Mouse (Mus musculus): ENCODE data around the gene Gng12. TPM values are rescaled to one million over a fixed set of nuclear protein-coding genes. Genes with fewer than 3 reads are reported as not detected.

Gng12 gene
- total RNA-seq, 2 experiments from 2014 or later, result 49.7 to 52.0 TPM

DNA sequence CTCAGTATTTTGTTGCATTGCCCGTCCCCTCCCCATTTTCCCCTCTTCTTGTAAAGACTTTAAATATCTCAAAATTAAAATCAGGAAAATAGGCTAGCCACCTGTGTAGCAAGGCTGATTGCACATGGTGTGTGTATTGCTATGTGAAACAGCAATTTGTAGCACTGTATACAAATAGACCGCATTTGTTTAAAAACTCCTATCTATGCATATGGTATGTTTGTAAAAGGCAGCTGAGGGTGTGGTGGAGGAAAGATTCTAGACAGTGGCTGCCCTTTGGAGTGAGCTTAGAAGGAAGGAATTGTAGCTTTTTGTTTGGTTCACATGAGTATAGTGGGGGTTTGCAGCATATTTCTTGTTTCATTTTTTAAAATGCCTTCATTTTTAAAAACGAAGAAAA lies 88.5 kb downstream of the Gng12 start:
- no peak for DNase-seq
- intact Hi-C loops (cut with DNase I), result no loop called here

GRCm38 (mm10) chr6:66985500-66985899 lies 89.3 kb downstream of the Gng12 start:
- no peak for DNase-seq
- intact Hi-C loops (cut with DNase I), result no loop called here

- intact Hi-C loops (cut with DNase I), result no loop called here
- no peak for DNase-seq
Measured at GRCm38 (mm10) chr6:66986063-66986462, 89.9 kb downstream of the Gng12 start.

DNA sequence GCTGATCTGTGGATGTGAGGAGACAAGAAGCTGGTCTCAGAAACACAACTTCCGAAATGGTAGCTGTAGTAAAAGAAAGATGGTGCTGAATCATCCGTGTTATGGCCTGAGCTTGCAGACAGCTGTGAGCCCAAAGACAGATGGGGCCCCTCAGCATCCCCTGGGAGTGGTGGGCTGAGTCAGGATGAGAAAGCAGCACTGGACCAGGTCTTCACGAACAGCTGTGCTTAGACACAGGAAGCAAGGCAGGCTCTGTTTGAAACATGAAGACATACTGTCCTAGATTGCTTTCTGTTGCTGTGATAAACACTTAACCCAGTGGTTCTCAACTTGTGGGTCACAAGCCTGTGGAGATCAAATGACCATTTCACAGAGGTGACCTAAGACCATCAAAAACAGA lies 91.4 kb downstream of the Gng12 start:
- intact Hi-C loops (cut with DNase I), result no loop called here
- peak; percentile 65 to 73 for DNase-seq

DNA sequence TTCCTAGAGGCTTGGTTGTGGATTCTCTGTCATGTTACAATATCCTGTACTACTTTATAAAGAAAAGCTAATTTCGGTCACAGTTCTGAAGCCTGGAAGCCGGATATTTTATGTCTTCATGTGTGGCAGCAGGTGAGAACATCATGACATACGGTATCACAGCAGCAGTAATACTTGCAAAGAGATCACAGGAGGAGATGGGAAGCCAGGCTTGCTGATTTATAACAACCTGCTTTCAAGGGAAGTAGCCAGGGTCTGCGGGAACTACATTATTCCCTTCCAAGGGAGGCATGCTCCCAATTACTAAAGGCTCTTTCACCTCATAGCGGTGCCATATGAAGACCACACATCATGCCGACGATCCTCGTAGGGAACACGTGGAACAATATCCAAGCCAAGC lies 92.2 kb downstream of the Gng12 start:
- intact Hi-C loops (cut with DNase I), result no loop called here
- no peak for DNase-seq

GRCm38 (mm10) chr6:66989037-66989436 lies 92.8 kb downstream of the Gng12 start:
- DNase-seq, result no peak
- intact Hi-C loops (cut with DNase I), result no loop called here

- no peak for DNase-seq
- intact Hi-C loops (cut with DNase I), result no loop called here
Measured at GRCm38 (mm10) chr6:66989518-66989917, 93.3 kb downstream of the Gng12 start.

GRCm38 (mm10) chr6:66992232-66992631 lies 96.0 kb downstream of the Gng12 start:
- intact Hi-C loops (cut with DNase I), result no loop called here
- DNase-seq, result peak in 1 of 2 experiments; percentile 34

GRCm38 (mm10) chr6:66992786-66993185 lies 96.6 kb downstream of the Gng12 start:
- intact Hi-C loops (cut with DNase I), result no loop called here
- DNase-seq, result no peak

DNA sequence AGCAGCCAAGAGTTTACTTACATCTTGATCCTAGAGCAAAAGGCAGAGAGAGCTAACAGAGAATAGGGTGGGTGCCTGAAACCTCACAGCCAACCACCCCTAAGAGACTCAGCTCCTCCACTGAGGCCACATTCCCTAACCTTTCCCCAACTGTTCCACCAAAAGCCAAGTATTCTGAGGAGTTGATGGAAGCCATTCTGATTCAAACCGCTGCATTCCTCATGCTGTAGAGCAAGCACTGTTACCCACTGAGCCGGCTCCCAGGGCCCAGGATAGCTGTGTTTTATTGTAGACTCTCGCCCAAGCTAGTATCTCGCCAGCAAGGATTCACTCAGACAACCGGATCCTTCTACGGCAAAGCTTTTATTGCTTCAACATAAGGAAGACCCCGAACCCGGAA lies 98.8 kb downstream of the Gng12 start:
- intact Hi-C loops (cut with DNase I), result no loop called here
- DNase-seq, result no peak

GRCm38 (mm10) chr6:66995825-66996224 lies 99.6 kb downstream of the Gng12 start:
- DNase-seq, result no peak
- intact Hi-C loops (cut with DNase I), result no loop called here

GRCm38 (mm10) chr6:66996257-66996656 lies 100.1 kb downstream of the Gng12 start:
- DNase-seq, result no peak
- intact Hi-C loops (cut with DNase I), result no loop called here

- no peak for DNase-seq
- intact Hi-C loops (cut with DNase I), result no loop called here
Measured at GRCm38 (mm10) chr6:66998645-66999044, 102.4 kb downstream of the Gng12 start.

- DNase-seq, result no peak
- intact Hi-C loops (cut with DNase I), result no loop called here
Measured at GRCm38 (mm10) chr6:66999800-67000199, 103.6 kb downstream of the Gng12 start.

DNA sequence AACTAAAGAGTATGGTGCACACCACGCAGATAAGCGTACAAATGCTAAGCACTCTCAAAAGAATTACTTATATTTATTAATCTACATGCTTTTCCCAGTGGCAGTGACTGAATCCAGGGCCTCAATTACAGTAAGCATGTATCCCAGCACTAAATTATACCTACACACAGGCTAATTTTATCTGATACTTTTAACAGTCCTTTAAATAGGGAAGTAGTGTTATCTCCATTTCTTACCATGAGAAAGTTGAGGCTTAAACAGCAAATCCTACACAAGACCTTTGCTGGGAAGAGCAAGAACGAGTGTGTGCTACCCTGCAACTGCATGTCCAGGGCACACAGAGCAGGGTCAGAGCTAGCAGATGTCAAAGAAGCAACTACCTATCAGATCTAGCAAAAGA lies 113.7 kb downstream of the Gng12 start:
- intact Hi-C loops (cut with DNase I), result no loop called here
- DNase-seq, result no peak

GRCm38 (mm10) chr6:67010370-67011216 lies 114.4 kb downstream of the Gng12 start:
- no peak for DNase-seq
- intact Hi-C loops (cut with DNase I), result no loop called here

DNA sequence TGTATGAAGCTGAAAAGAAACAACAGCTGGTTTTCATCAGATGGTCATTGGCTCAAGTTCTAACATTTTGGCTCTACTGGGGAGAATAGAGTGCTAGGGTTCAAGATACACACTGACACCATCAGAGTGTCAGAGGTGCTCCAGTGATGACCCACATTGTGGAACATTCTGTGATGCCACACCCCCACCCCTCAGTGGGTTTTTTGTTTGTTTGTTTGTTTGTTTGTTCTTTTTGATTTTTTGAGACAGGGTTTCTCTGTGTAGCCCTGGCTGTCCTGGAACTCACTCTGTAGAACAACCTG lies 115.0 kb downstream of the Gng12 start:
- intact Hi-C loops (cut with DNase I), result no loop called here
- DNase-seq, result no peak

DNA sequence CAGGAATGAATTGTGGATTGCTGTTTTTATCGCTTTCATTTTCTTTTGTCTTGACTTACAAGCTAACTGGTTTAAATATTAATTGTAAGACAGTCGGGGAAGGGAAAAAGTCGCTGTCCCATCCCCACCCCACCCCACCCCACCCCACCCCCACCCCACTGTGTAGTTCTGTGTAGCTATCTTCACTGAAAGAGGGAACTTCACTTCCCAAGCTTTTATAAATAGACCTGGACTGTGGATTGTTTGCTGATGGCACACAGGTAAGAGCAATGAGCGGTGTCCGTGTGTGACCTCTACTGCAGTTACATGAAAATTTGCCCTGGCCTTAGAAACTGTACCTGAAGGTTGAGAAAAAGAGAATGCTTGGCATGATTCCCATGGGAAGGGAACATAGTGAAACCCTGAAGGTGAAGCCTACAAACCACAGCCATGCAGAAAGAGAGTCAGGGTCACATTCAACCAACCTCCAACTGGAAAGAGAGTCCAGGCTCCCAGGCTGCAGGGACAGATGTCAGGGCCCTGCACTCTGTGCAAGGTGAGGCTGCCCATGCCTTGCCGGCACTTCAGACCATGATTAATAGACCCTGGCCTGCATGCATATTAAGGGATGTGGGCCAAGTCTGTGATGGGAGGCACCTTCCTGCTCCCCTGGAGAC lies 117.2 kb downstream of the Gng12 start:
- intact Hi-C loops (cut with DNase I), result no loop called here
- DNase-seq, result no peak

DNA sequence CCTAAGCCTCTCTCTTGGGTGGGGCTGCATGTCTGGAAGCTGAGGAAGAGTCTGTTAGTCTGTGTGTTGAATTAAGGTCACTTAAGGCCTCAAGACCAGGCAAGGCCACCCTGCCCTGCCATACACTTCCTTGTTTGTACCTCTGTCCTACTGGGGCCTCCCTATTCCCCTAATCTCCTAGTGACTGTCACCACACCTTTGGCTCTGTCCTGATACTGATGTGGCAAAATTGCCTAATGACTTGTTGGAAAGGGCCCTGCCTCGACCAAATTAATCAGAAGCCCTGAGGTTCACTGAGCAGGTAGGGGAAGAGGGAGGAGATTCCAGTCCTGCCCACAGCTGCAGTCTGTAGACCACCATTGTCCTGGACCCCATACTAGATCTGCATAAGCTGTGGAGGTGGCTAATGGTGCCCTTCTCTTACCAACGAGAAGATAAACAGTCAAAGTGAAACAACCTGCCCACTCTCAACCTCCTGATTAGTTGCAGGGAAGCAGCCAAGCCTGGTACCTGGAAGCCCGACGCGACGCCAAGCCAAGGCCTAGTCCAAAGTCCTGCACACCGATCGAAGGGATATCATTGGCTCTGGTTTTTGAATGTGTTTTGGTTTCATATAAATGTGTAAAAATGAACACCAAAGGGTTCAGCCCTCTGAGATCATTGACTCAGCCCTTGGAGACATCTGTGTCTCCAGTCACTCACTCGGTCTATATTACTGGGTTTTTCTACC lies 117.9 kb downstream of the Gng12 start:
- no peak for DNase-seq
- intact Hi-C loops (cut with DNase I), result no loop called here

DNA sequence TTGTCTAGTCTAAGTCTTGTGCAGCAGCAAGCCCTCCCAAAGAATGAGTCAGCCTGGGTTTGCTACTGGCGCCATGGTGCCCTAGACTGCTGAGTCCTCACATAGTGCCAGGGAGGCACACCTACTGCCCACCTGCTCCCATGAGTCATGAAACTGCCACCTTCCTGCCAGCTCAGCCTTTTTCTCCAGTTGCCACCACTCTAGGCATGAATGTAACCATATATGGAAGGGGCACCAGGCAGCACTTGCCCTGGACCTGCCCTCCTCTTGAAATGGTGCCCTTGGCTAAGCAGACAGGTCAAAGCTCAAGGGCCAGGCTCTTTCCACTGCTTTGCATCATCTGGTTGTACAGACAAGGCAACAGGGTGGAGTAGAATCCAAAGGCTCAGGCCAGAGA lies 118.5 kb downstream of the Gng12 start:
- no peak for DNase-seq

GRCm38 (mm10) chr6:67015739-67016519 lies 119.7 kb downstream of the Gng12 start:
- intact Hi-C loops (cut with DNase I), result no loop called here
- DNase-seq, result peak; percentile 56 to 61

More for the DNA sequence above, 118.5 kb downstream of the Gng12 start:
- intact Hi-C loops (cut with DNase I), result no loop called here
